11 mouse cellular contexts compared by ENCODE assay signal in genomic region chrX:7429524-7429865, GRCm38 (mm10). TPM values are rescaled to one million over a fixed set of nuclear protein-coding genes. Genes with fewer than 3 reads are reported as not detected.
DNase-seq lines count a peak whose midpoint lies in the region; ATAC-seq and TF ChIP-seq lines count a peak whose summit lies in the region.
"Had no signal": no experiment of that assay in that cellular context is flagged by ENCODE, and none has a peak within 500 bp of the region (broad histone marks: within the 10 kb centered on the region; RNA-seq: fewer than 3 reads in every experiment).

No protein-coding gene starts in this region.

- H3K4me2 ChIP-seq in forebrain, embryonic 11.5 days (ENCODE audit: low read depth, low read length, severe bottlenecking): peak overlapping the region; percentile 2; the same call in 1 of the 2 replicates
- H3K4me2 ChIP-seq in forebrain, embryonic 16.5 days (ENCODE audit: low read length): no peak overlapping the region
- peak overlapping the region; percentile 30; the same call in 1 of the 2 replicates for H3K4me2 ChIP-seq in lung, embryonic 15.5 days
- H3K4me2 ChIP-seq in midbrain, embryonic 15.5 days: peak overlapping the region; percentile 3; the same call in 1 of the 2 replicates
- H3K4me2 ChIP-seq in liver, postnatal 0 days (ENCODE audit: low read depth, low read length): no peak overlapping the region
- H3K4me2 ChIP-seq: limb, embryonic 15.5 days had no signal

- no peaks in the 10 kb centered on the region for H3K4me1 ChIP-seq in forebrain, embryonic 11.5 days (replicated peaks; ENCODE audit: control insufficient read depth, insufficient read depth, low read length)
- H3K4me1 ChIP-seq in forebrain, embryonic 16.5 days (replicated peaks; ENCODE audit: control insufficient read depth, insufficient read depth, low read length): peaks cover 10% of the 10 kb centered on the region
- H3K4me1 ChIP-seq in lung, embryonic 15.5 days: peaks cover 15% of the 10 kb centered on the region; the same call in 1 of the 2 replicates
- H3K4me1 ChIP-seq in midbrain, embryonic 15.5 days: no peaks in the 10 kb centered on the region
- no peaks in the 10 kb centered on the region for H3K4me1 ChIP-seq in liver, postnatal 0 days (ENCODE audit: insufficient read depth)
- H3K4me1 ChIP-seq: limb, embryonic 15.5 days had no signal

- TF ChIP-seq CTCF in liver, postnatal 0 days (IDR thresholded peaks at IDR 0.05; ENCODE audit: low read depth): no peak

- 19% methylated on average over 5 of the region's 5 CpGs for WGBS in forebrain, embryonic 11.5 days
- WGBS in forebrain, embryonic 16.5 days: 21% methylated on average over 5 of the region's 5 CpGs
- WGBS in lung, embryonic 15.5 days: 13% methylated on average over 5 of the region's 5 CpGs
- WGBS in midbrain, embryonic 15.5 days: 21% methylated on average over 5 of the region's 5 CpGs
- WGBS in liver, postnatal 0 days (ENCODE audit: insufficient replicate concordance): 26% methylated on average over 5 of the region's 5 CpGs

- no peak overlapping the region for H3K27ac ChIP-seq in forebrain, embryonic 11.5 days (ENCODE audit: low read depth, low read length)
- H3K27ac ChIP-seq in forebrain, embryonic 16.5 days (ENCODE audit: low read length): no peak overlapping the region; the same call in 1 of the 2 replicates
- H3K27ac ChIP-seq in lung, embryonic 15.5 days: peak overlapping the region; percentile 84
- no peak overlapping the region for H3K27ac ChIP-seq in midbrain, embryonic 15.5 days
- H3K27ac ChIP-seq in liver, postnatal 0 days (ENCODE audit: low read depth): no peak overlapping the region
- H3K27ac ChIP-seq: limb, embryonic 15.5 days had no signal

- TF ChIP-seq EP300 in liver, postnatal 0 days (IDR thresholded peaks at IDR 0.05; ENCODE audit: low read depth): no peak

- H3K36me3 ChIP-seq in forebrain, embryonic 11.5 days (ENCODE audit: control insufficient read depth, insufficient read depth, low read length): no peaks in the 10 kb centered on the region
- H3K36me3 ChIP-seq in forebrain, embryonic 16.5 days (ENCODE audit: control insufficient read depth, insufficient read depth): no peaks in the 10 kb centered on the region
- no peaks in the 10 kb centered on the region for H3K36me3 ChIP-seq in lung, embryonic 15.5 days
- H3K36me3 ChIP-seq in midbrain, embryonic 15.5 days (replicated peaks): no peaks in the 10 kb centered on the region
- H3K36me3 ChIP-seq in liver, postnatal 0 days (replicated peaks; ENCODE audit: insufficient read depth, low read length): no peaks in the 10 kb centered on the region
- H3K36me3 ChIP-seq: limb, embryonic 15.5 days had no signal

- DNase-seq in forebrain, embryonic 11.5 days (ENCODE audit: low spot score): no peak
- DNase-seq in lung, postnatal 14 days: no peak
- DNase-seq in embryo, embryonic 10.5 days (ENCODE audit: low spot score): peak; percentile 36
- no peak for DNase-seq in liver, postnatal 0 days
- no peak for DNase-seq in cerebellum, adult 18-20 months
- DNase-seq: cerebellum, adult 11-12 months had no signal

- H3K4me3 ChIP-seq in forebrain, embryonic 11.5 days (ENCODE audit: low read depth, low read length): no peak overlapping the region
- no peak overlapping the region for H3K4me3 ChIP-seq in forebrain, embryonic 16.5 days (replicated peaks; ENCODE audit: low read length)
- H3K4me3 ChIP-seq in lung, embryonic 15.5 days: no peak overlapping the region
- H3K4me3 ChIP-seq in midbrain, embryonic 15.5 days: no peak overlapping the region
- no peak overlapping the region for H3K4me3 ChIP-seq in liver, postnatal 0 days (ENCODE audit: low read depth, low read length)
- H3K4me3 ChIP-seq: limb, embryonic 15.5 days; megakaryocyte, embryonic 14.5 days had no signal

- no peaks in the 10 kb centered on the region for H3K9me3 ChIP-seq in forebrain, embryonic 11.5 days (ENCODE audit: control insufficient read depth, low read length)
- H3K9me3 ChIP-seq in forebrain, embryonic 16.5 days (ENCODE audit: control insufficient read depth, low read length): no peaks in the 10 kb centered on the region
- no peaks in the 10 kb centered on the region for H3K9me3 ChIP-seq in lung, embryonic 15.5 days
- H3K9me3 ChIP-seq in midbrain, embryonic 15.5 days: no peaks in the 10 kb centered on the region
- H3K9me3 ChIP-seq in liver, postnatal 0 days (ENCODE audit: low read length): no peaks in the 10 kb centered on the region
- H3K9me3 ChIP-seq: limb, embryonic 15.5 days; megakaryocyte, embryonic 14.5 days had no signal

- peak; percentile 55; the same call in 1 of the 2 replicates for ATAC-seq in forebrain, embryonic 11.5 days (replicated peaks; ENCODE audit: low FRiP score)
- ATAC-seq in forebrain, embryonic 16.5 days: no peak
- ATAC-seq in lung, embryonic 15.5 days (ENCODE audit: borderline replicate concordance, extremely low read depth, low FRiP score, low TSS enrichment): peak; percentile 52; the same call in 1 of the 2 replicates
- 0 out of 2 replicates have a peak, but pooled peaks have one; percentile 42 for ATAC-seq in midbrain, embryonic 15.5 days (replicated peaks)
- ATAC-seq in liver, postnatal 0 days: no peak

- H3K9ac ChIP-seq in forebrain, embryonic 11.5 days (ENCODE audit: low read length): no peak overlapping the region
- H3K9ac ChIP-seq in forebrain, embryonic 16.5 days (replicated peaks; ENCODE audit: low read depth, low read length): no peak overlapping the region
- no peak overlapping the region for H3K9ac ChIP-seq in lung, embryonic 15.5 days
- H3K9ac ChIP-seq in midbrain, embryonic 15.5 days: no peak overlapping the region
- H3K9ac ChIP-seq in liver, postnatal 0 days (replicated peaks): no peak overlapping the region
- H3K9ac ChIP-seq: limb, embryonic 15.5 days had no signal

- no peaks in the 10 kb centered on the region for H3K27me3 ChIP-seq in forebrain, embryonic 11.5 days (ENCODE audit: control insufficient read depth, insufficient read depth, low read length)
- H3K27me3 ChIP-seq in forebrain, embryonic 16.5 days (replicated peaks; ENCODE audit: control insufficient read depth, insufficient read depth, low read length): no peaks in the 10 kb centered on the region
- H3K27me3 ChIP-seq in lung, embryonic 15.5 days: no peaks in the 10 kb centered on the region
- no peaks in the 10 kb centered on the region for H3K27me3 ChIP-seq in midbrain, embryonic 15.5 days (replicated peaks)
- H3K27me3 ChIP-seq in liver, postnatal 0 days (ENCODE audit: insufficient read depth, low read length): no peaks in the 10 kb centered on the region
- H3K27me3 ChIP-seq: limb, embryonic 15.5 days had no signal

RNA-seq across cellular contexts. Expression of gene Usp27x, which starts 53.9 kb away (rescaled TPM):
- 0.52 and 0.57 TPM in 2 replicates for polyA plus RNA-seq in forebrain, embryonic 11.5 days (2014; fragmentation: Nextera tagmentation; extraction: Ambion mirVana)
- polyA plus RNA-seq in forebrain, embryonic 16.5 days (2015; fragmentation: Nextera tagmentation; extraction: Ambion mirVana): 1.3 and 2.0 TPM in 2 replicates
- polyA plus RNA-seq in lung, embryonic 15.5 days (2015; fragmentation: Nextera tagmentation; extraction: Ambion mirVana): 0.81 and 0.93 TPM in 2 replicates
- polyA plus RNA-seq in midbrain, embryonic 15.5 days (2015; fragmentation: Nextera tagmentation; extraction: Ambion mirVana): 2.8 and 3.7 TPM in 2 replicates
- polyA plus RNA-seq in liver, postnatal 0 days (2015; fragmentation: Nextera tagmentation; extraction: Ambion mirVana): 0.07 TPM in 1 of 2 replicates, not detected in the other

Comparison
In these comparisons a context has a peak if more than half of its experiments do, and no peak if none do; other contexts are left out.
1. ATAC-seq: peak in forebrain, embryonic 11.5 days (single experiment), lung, embryonic 15.5 days (single experiment) and midbrain, embryonic 15.5 days (single experiment); none in forebrain, embryonic 16.5 days (single experiment) and liver, postnatal 0 days (single experiment).
2. H3K4me2 ChIP-seq: peak in forebrain, embryonic 11.5 days (single experiment), lung, embryonic 15.5 days (single experiment) and midbrain, embryonic 15.5 days (single experiment); none in forebrain, embryonic 16.5 days (single experiment) and liver, postnatal 0 days (single experiment).